Mouse (Mus musculus) embryonic facial prominence, embryonic 12.5 days (tissue): ENCODE results near the gene Bbs9. TPM values are rescaled to one million over a fixed set of nuclear protein-coding genes. Genes with fewer than 3 reads are reported as not detected.
A peak's percentile ranks its signal among the peaks of the same experiment; 100 is the strongest.

Source experiments
- ATAC-seq: fragments of 200-750 bp; cut with Nextera tagmentation; 2 replicates; pipeline ENCODE4 v1.8.0; 2017; ENCODE audit not compliant: insufficient number of reproducible peaks, insufficient read depth, low FRiP score, low TSS enrichment
- H3K27ac ChIP-seq: fragments of 300-500 bp; sonication (generic); 2 replicates; pipeline ENCODE4 v1.5.1; 2016; ENCODE audit warnings: mild to moderate bottlenecking
- H3K27me3 ChIP-seq: fragments of 300-500 bp; sonication (generic); 2 replicates; pipeline ENCODE4 v1.6.1; 2016; ENCODE audit warnings: mild to moderate bottlenecking, moderate library complexity
- H3K36me3 ChIP-seq: fragments of 300-500 bp; sonication (generic); 2 replicates; pipeline ENCODE4 v1.6.1; 2016; ENCODE audit warnings: mild to moderate bottlenecking
- H3K4me1 ChIP-seq: fragments of 300-500 bp; sonication (generic); 2 replicates; pipeline ENCODE4 v1.6.1; 2016
- H3K4me2 ChIP-seq: fragments of 300-500 bp; sonication (generic); replicated peaks from 2 replicates; pipeline ENCODE4 v1.6.1; 2016; ENCODE audit warnings: mild to moderate bottlenecking, moderate library complexity
- H3K4me3 ChIP-seq: fragments of 300-500 bp; sonication (generic); 2 replicates; pipeline ENCODE4 v1.5.1; 2016; ENCODE audit warnings: mild to moderate bottlenecking
- H3K9ac ChIP-seq: fragments of 300-500 bp; sonication (generic); 2 replicates; pipeline ENCODE4 v1.6.1; 2016; ENCODE audit warnings: mild to moderate bottlenecking, moderate library complexity
- H3K9me3 ChIP-seq: fragments of 300-500 bp; sonication (generic); 2 replicates; pipeline ENCODE4 v1.6.1; 2016; ENCODE audit warnings: mild to moderate bottlenecking, moderate library complexity
- WGBS: fragments of 180-500 bp; shearing (Covaris S2); methylation state at CpG from one replicate; pipeline ENCODE4 v1.1.7; 2016; 5-methylcytosine and 5-hydroxymethylcytosine counted together
- polyA plus RNA-seq: library from polyadenylated mRNA; unstranded; fragments of >200 nt; fragmentation: Nextera tagmentation; extraction: Ambion mirVana; gene quantifications from 2 replicates; pipeline ENCODE4 v1.2.1, GENCODE M21; 2016

Gene Bbs9
- polyA plus RNA-seq, 1 experiment from 2014 or later, result 17.3 TPM

DNA sequence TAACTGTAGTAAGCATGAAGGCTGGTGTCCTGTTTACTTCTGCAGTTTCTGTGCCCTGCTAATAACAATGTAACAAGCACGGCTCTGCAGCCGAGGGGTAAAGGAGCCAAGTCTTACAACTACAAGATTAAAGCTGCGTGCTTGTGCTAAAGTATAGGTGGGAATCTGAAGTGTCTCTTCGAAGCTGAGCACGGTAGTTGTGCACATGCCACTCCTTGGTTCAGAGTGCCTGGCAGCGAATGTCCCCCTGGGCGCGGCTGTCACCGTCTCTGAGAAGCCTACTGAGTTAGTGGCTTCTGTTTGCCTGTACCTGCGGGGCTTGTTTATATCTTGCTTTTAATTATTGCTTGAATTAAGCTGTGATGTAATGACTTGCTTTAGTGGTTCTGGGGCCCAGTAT lies 65.6 kb downstream of the Bbs9 start:
- Histone ChIP-seq H3K9ac (no peak overlapping the region), H3K27ac (no peak overlapping the region), H3K4me1 (0 out of 2 replicates have a peak, but pooled peaks cover 3% of the 10 kb centered on the region), H3K9me3 (no peaks in the 10 kb centered on the region), H3K27me3 (no peaks in the 10 kb centered on the region), H3K36me3 (no peaks in the 10 kb centered on the region), H3K4me2 (no peak overlapping the region), H3K4me3 (no peak overlapping the region)
- no peak for ATAC-seq
- 84% methylated on average over 10 of the region's 10 CpGs for WGBS

DNA sequence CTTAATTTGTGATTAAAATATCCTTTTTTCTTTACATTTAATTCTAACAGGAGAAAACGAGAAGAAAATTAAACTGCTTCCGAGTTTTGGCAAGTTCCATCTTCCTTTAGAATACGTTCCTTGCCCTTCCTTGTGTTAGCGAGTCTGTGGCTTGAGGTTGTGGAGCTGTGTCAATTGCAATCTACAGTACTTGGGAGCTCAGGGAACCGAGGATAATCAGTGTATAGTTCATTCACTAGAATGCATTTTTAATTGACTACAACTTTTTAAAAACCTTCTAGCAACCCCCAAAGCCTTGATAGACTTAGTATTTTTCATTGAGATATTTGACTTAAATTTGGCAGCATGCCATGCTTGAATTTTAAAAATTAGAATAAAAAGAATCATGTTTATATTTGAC lies 68.0 kb downstream of the Bbs9 start:
- Histone ChIP-seq H3K36me3 (no peaks in the 10 kb centered on the region), H3K4me1 (0 out of 2 replicates have a peak, but pooled peaks cover 3% of the 10 kb centered on the region), H3K9me3 (no peaks in the 10 kb centered on the region), H3K27me3 (no peaks in the 10 kb centered on the region), H3K27ac (no peak overlapping the region), H3K9ac (no peak overlapping the region), H3K4me2 (no peak overlapping the region), H3K4me3 (no peak overlapping the region)
- ATAC-seq, result no peak
- 88% methylated on average over 5 of the region's 5 CpGs for WGBS

DNA sequence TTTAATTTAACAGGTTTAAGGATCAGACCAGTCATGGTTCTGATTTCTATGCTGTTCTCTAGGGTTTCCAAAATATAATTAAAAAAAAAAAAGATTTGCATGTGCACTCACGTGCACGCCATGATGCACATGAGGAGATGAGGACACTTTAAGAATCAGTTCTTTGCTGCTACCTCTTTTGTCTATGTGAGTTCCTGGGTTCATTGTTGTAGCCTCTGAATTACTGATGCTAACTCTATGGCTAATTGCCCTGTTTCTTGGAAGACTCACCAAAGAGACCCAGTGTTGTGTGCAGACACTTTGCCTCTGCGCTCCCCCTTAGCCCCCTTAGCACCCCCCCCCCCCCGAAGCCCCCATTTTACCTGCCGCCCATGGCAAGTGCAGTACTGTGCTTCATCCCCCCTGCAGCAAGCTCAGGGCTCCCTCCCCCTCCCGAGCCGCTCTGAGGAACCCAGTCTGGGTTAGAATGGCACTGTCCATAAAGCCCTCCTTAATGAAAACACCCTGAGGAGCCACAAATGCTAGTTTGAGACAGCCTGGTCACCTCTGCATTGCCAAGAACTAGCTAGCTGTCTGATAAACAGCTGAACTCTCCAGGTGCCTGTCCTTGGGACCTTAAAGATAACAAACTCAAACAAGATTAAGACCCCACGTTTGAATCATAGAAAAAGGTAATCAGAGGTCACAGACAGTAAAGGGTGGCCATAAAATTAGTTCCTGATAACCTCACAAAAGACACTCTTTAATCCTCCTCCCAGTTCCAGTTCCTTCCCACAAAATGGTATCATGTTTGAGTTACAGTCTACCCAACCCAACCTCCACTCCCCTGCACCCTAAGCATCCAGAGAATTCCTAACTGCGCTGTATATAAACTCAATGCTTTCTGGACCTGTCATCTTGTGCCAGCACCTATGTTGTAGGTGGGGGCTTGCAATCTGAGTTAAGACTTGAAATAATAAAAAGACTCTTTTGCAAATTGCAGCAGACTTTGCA lies 69.1 kb downstream of the Bbs9 start:
- ATAC-seq, result no peak
- Histone ChIP-seq H3K9ac (no peak overlapping the region), H3K9me3 (no peaks in the 10 kb centered on the region), H3K27me3 (no peaks in the 10 kb centered on the region), H3K4me3 (no peak overlapping the region), H3K36me3 (no peaks in the 10 kb centered on the region), H3K4me1 (0 out of 2 replicates have a peak, but pooled peaks cover 3% of the 10 kb centered on the region), H3K27ac (no peak overlapping the region), H3K4me2 (no peak overlapping the region)
- WGBS, result 67% methylated on average over 9 of the region's 9 CpGs

DNA sequence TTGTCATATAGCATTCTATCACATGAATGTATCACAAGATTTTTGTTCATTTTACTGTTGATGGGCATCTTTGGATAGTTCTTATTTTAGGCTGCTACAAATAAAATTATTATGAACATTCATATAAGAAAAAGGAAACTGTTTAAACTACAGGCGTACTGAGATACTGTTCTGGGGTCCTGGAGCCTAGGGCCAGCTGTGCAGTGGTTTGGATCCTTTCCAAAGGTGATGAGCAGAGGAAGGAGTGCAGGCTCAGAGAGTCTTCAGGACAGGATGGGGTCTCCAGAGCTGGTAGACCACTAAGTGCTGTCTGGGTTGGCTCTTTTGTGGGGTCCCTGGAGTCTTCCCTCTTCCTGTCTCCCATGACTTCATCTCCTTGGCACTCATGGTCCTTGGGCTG lies 75.8 kb downstream of the Bbs9 start:
- no peak overlapping the region for H3K9ac ChIP-seq
- H3K4me1 ChIP-seq, result peaks cover 3% of the 10 kb centered on the region; the same call in 1 of the 2 replicates
- H3K27ac ChIP-seq, result no peak overlapping the region
- H3K27me3 ChIP-seq, result no peaks in the 10 kb centered on the region
- H3K9me3 ChIP-seq, result no peaks in the 10 kb centered on the region
- no peak overlapping the region for H3K4me2 ChIP-seq
- ATAC-seq, result no peak
- no peak overlapping the region for H3K4me3 ChIP-seq
- 77% methylated on average over 1 of the region's 1 CpGs for WGBS
- H3K36me3 ChIP-seq, result no peaks in the 10 kb centered on the region

DNA sequence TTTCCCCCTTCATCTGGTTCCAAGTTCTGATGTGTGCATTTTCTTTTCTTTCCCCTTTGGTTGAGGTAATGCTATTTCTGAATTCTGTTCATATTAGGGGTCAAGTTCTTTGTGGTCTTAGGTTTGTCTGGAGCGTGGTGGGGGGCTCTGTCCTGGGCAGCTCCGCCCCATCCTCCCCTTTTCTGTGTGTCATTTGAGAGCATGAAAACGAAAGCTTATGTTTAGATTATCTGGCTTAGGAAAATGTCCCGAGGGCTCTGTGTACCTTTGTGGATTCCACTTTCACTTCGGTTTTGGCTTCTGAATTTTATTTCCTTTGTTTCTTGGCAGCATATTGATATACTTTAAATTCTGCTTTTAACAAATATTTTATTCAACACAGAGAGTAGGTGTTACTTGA lies 80.6 kb downstream of the Bbs9 start:
- H3K4me2 ChIP-seq, result no peak overlapping the region
- WGBS, result 23% methylated on average over 5 of the region's 5 CpGs
- no peak for ATAC-seq
- H3K9me3 ChIP-seq, result peaks cover 3% of the 10 kb centered on the region; the same call in 1 of the 2 replicates
- H3K9ac ChIP-seq, result no peak overlapping the region
- no peak overlapping the region for H3K4me3 ChIP-seq
- peaks cover 3% of the 10 kb centered on the region; the same call in 1 of the 2 replicates for H3K4me1 ChIP-seq
- H3K27ac ChIP-seq, result no peak overlapping the region
- no peaks in the 10 kb centered on the region for H3K36me3 ChIP-seq
- no peaks in the 10 kb centered on the region for H3K27me3 ChIP-seq

DNA sequence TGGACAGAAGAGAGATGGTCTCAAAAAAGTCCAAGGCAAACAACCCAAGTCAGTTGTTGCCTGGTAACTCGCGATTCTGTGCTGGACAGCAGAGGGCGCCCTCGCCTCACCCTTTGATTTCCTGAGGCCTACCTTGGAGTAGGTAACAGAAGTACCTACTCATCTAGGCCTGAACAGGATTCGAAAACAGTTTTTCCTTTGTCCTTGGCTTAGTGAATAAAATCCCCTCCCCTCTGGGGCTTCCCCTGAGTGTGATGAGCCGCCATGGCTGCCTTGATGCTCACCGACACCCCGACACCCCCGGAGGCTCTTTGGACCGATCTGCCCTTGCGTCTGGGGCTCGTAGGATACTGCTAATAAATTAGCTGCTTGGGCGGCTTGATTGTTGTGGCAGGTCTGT lies 82.0 kb downstream of the Bbs9 start:
- H3K4me1 ChIP-seq, result peaks cover 3% of the 10 kb centered on the region; the same call in 1 of the 2 replicates
- peak; percentile 60; the same call in 1 of the 2 replicates for ATAC-seq
- WGBS, result 57% methylated on average over 13 of the region's 13 CpGs

DNA sequence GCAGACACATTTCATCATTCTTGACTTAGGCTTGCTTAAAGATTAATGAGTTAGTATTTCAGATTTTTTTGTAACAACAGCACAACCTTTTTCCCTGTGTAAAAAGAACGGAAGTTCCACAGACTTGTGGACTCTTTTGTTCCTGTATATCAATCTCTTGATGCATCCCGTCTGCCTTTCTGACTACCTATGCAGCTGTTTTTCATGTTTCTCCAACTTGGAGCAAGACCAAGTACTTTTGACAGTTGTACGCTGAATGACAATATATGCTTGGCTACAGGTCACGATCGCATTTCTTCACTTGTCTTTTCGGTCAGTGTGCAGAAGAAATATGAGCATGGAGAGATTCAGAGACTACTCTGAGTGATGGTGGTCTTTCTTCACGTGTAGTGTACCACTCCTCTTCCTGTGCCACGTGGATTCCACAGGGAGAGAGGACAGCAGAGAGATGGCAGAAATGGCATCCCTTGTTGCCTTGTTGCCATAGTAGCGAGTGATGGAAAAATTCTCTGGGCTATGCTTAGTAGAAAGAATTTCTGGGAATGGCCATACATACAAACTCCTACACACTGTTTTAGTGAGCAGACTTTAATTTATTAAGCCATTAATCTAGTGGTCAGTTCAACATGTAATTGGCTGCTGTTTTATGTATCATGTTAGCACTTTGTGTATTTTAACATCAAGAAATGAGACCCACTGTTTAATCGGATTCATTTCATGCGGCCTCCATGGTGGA lies 88.3 kb downstream of the Bbs9 start:
- 88% methylated on average over 11 of the region's 11 CpGs for WGBS
- ATAC-seq, result no peak
- Histone ChIP-seq H3K27me3 (no peaks in the 10 kb centered on the region), H3K36me3 (no peaks in the 10 kb centered on the region), H3K4me1 (no peaks in the 10 kb centered on the region), H3K27ac (no peak overlapping the region), H3K9ac (no peak overlapping the region), H3K4me2 (no peak overlapping the region), H3K9me3 (peaks cover 3% of the 10 kb centered on the region; the same call in 1 of the 2 replicates), H3K4me3 (no peak overlapping the region)

More for the DNA sequence above, 82.0 kb downstream of the Bbs9 start:
- Histone ChIP-seq H3K9me3 (peaks cover 3% of the 10 kb centered on the region; the same call in 1 of the 2 replicates), H3K27me3 (no peaks in the 10 kb centered on the region), H3K9ac (no peak overlapping the region), H3K4me2 (no peak overlapping the region), H3K36me3 (no peaks in the 10 kb centered on the region), H3K4me3 (no peak overlapping the region), H3K27ac (no peak overlapping the region)

DNA sequence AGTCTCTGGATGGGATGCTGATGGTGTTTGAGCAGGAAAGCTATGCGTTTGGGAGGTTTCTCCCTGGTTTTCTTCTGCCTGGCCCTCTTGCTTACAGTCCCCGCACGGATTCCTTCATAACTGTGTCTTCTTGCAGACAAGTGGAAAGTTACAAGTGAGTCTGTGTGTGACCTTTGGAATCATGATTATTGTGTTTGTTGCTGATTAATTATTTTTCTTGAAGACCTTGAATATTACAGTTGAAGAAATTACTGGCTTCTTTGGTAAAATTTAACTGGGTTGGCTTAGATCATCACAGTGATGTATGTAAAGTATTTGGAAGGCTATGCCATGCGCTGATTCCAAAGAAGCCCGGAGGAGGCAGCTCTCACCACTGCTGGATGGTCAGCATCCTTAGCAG lies 92.2 kb downstream of the Bbs9 start:
- H3K27me3 ChIP-seq, result no peaks in the 10 kb centered on the region
- ATAC-seq, result no peak
- H3K27ac ChIP-seq, result no peak overlapping the region
- 94% methylated on average over 5 of the region's 5 CpGs for whole genome bisulfite sequencing
- H3K4me3 ChIP-seq, result no peak overlapping the region
- no peaks in the 10 kb centered on the region for H3K9me3 ChIP-seq
- H3K4me2 ChIP-seq, result no peak overlapping the region
- no peaks in the 10 kb centered on the region for H3K4me1 ChIP-seq
- H3K9ac ChIP-seq, result no peak overlapping the region
- no peaks in the 10 kb centered on the region for H3K36me3 ChIP-seq

DNA sequence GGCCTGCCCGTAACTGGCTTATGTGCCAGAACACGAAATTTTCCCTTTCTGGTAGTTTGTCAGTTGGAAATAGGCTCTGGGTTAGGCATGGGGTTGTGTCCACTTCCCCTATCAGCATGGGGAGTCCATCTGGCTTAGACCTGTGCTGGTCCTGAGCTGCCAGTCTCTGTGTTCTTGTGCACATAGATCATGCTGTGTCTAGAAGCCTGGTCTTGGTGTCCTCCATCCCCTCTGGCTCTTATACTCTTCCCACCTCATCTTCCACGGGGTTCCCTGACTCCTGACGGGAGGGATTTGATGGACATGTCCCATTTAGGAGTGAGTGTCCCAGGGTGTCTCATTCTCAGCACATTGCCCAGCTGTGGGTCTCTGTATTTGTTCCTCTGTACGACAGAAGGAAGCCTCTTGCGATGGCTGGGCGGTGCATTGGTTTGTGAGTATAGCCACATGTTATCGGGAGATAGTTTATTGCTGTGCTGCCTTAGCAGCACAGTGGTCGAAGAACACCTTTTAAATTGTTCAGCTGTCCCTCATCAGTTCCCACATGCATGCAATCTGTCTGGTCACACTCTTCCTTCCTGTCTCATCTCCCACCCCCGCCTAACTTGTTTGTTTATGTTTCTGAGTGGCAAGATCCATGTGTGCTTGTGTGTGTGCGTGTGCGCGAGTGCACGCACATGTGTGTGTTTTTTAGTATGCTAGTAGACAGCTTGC lies 101.1 kb downstream of the Bbs9 start:
- no peaks in the 10 kb centered on the region for H3K9me3 ChIP-seq
- ATAC-seq, result no peak

DNA sequence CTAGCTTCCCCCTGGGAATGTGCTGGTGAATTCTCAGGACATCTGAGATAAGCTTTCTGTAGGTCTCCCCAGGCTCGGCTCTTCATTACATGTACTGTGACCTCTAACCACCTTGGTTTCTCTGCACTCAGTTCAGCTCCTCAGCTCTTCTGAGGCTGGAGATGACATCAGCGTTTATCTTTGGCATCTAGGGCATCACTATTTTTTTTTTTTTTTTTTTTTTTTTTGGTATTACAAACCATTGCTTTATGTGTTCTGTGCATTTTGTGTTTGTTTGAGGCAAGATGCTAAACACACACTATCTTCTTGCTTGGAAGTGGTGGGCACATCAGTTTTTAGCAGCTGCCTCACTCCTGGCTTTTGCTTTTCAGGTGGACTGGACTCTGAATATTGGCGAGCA lies 102.8 kb downstream of the Bbs9 start:
- no peak overlapping the region for H3K27ac ChIP-seq

More for the DNA sequence above, 101.1 kb downstream of the Bbs9 start:
- Histone ChIP-seq H3K9ac (no peak overlapping the region), H3K4me2 (no peak overlapping the region), H3K27me3 (no peaks in the 10 kb centered on the region), H3K4me3 (no peak overlapping the region), H3K4me1 (no peaks in the 10 kb centered on the region), H3K27ac (no peak overlapping the region), H3K36me3 (no peaks in the 10 kb centered on the region)
- 80% methylated on average over 14 of the region's 14 CpGs for WGBS

DNA sequence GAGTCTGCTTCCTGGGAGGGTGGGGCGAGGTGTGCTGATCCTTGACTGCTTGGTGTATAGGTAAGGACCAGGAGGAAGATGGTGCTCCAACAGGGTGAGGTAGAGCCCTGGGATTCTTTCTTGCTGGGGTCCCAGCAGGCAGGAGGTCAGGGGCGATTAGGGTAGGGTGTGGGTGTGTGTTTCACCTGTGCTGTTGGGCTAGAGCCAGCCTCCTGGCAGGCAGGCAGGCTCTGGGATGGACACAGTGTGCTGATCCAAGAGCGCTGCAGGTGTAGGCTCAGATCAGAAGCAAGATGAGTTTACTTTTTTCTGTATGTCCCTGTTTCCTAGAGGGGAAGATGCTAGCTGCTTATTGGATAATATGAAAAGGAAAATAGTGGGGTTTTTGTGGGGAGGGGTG lies 108.7 kb downstream of the Bbs9 start:
- no peak overlapping the region for H3K27ac ChIP-seq
- H3K36me3 ChIP-seq, result 0 out of 2 replicates have a peak, but pooled peaks cover 4% of the 10 kb centered on the region
- 86% methylated on average over 3 of the region's 3 CpGs for WGBS
- no peaks in the 10 kb centered on the region for H3K27me3 ChIP-seq
- no peak overlapping the region for H3K4me2 ChIP-seq
- H3K9me3 ChIP-seq, result no peaks in the 10 kb centered on the region
- no peak overlapping the region for H3K4me3 ChIP-seq
- ATAC-seq, result no peak
- no peaks in the 10 kb centered on the region for H3K4me1 ChIP-seq
- H3K9ac ChIP-seq, result no peak overlapping the region

More for the DNA sequence above, 102.8 kb downstream of the Bbs9 start:
- Histone ChIP-seq H3K4me1 (no peaks in the 10 kb centered on the region), H3K27me3 (no peaks in the 10 kb centered on the region), H3K9me3 (no peaks in the 10 kb centered on the region), H3K36me3 (no peaks in the 10 kb centered on the region), H3K4me2 (no peak overlapping the region), H3K9ac (no peak overlapping the region), H3K4me3 (no peak overlapping the region)
- no peak for ATAC-seq
- WGBS, result 89% methylated on average over 3 of the region's 3 CpGs
